Mouse (Mus musculus) ES-Bruce4 (cell line): ENCODE data around the gene Hic2. TPM values are rescaled to one million over a fixed set of nuclear protein-coding genes. Genes with fewer than 3 reads are reported as not detected.
A peak's percentile ranks its signal among the peaks of the same experiment; 100 is the strongest.

Experiments
- H3K27ac ChIP-seq: 2 replicates; pipeline ENCODE4 v1.5.1; 2012; ENCODE audit warnings: low read length, inconsistent platforms; ENCODE audit not compliant: insufficient read depth
- H3K27me3 ChIP-seq: 2 replicates; pipeline ENCODE4 v1.6.1; 2012; ENCODE audit warnings: mild to moderate bottlenecking, low read length, inconsistent platforms; ENCODE audit not compliant: control insufficient read depth, poor library complexity, insufficient read depth, severe bottlenecking
- H3K36me3 ChIP-seq: 2 replicates; pipeline ENCODE4 v1.6.1; 2012; ENCODE audit warnings: inconsistent platforms, mild to moderate bottlenecking, low read length, moderate library complexity; ENCODE audit not compliant: control insufficient read depth, poor library complexity, insufficient read depth, severe bottlenecking
- H3K4me1 ChIP-seq: one replicate; pipeline ENCODE4 v1.8.1; 2011; ENCODE audit warnings: low read length; ENCODE audit not compliant: control insufficient read depth, insufficient read depth
- H3K4me3 ChIP-seq: 2 replicates; pipeline ENCODE4 v1.5.1; 2011; ENCODE audit warnings: low read depth, mild to moderate bottlenecking, low read length
- H3K9ac ChIP-seq: 2 replicates; pipeline ENCODE4 v1.6.1; 2012; ENCODE audit warnings: low read depth, mild to moderate bottlenecking, inconsistent platforms; ENCODE audit not compliant: poor library complexity, severe bottlenecking
- H3K9me3 ChIP-seq: replicated peaks from 2 replicates; pipeline ENCODE4 v1.6.1; 2012; ENCODE audit warnings: mild to moderate bottlenecking, low read length, inconsistent platforms; ENCODE audit not compliant: control insufficient read depth, poor library complexity, insufficient read depth, severe bottlenecking
- CTCF ChIP-seq: IDR thresholded peaks from one replicate; pipeline ENCODE4 v1.8.1; 2011; ENCODE audit warnings: low read depth, low read length
- EP300 ChIP-seq: IDR thresholded peaks from 2 replicates; pipeline ENCODE4 v1.6.1; 2011; ENCODE audit warnings: low read depth, low read length; ENCODE audit not compliant: insufficient read depth
- POLR2A ChIP-seq: IDR thresholded peaks from one replicate; pipeline ENCODE4 v1.8.1; 2011; ENCODE audit warnings: low read length; ENCODE audit not compliant: insufficient read depth
- polyA plus RNA-seq: library from polyadenylated mRNA; stranded (reverse); fragments of >200 nt; gene quantifications from 2 replicates; pipeline ENCODE4 v1.2.4, GENCODE M21; 2011; ENCODE audit warnings: low read depth; ENCODE audit not compliant: missing spikeins, insufficient read depth, insufficient read length

The Hic2 gene
- polyA plus RNA-seq, 1 experiment = 40.9 TPM

GRCm38 (mm10) chr16:17254005-17254597 is 20.7 kb downstream of the Hic2 start:
- TF ChIP-seq EP300 (no peak; the same call in 1 of the 2 replicates), CTCF (no peak), POLR2A (no peak)
- peak overlapping the region; percentile 15 for H3K4me3 ChIP-seq

GRCm38 (mm10) chr16:17255270-17255669 is 21.9 kb downstream of the Hic2 start:
- TF ChIP-seq CTCF = no peak
- TF ChIP-seq POLR2A = no peak
- no peak for TF ChIP-seq EP300
- no peaks in the 10 kb centered on the region for H3K9me3 ChIP-seq
- H3K4me3 ChIP-seq = no peak overlapping the region
- peaks cover 16% of the 10 kb centered on the region for H3K36me3 ChIP-seq
- H3K9ac ChIP-seq = no peak overlapping the region
- H3K4me1 ChIP-seq = peaks cover 8% of the 10 kb centered on the region
- no peaks in the 10 kb centered on the region for H3K27me3 ChIP-seq
- no peak overlapping the region for H3K27ac ChIP-seq

More at GRCm38 (mm10) chr16:17254005-17254597, 20.7 kb downstream of the Hic2 start:
- peaks cover 16% of the 10 kb centered on the region for H3K36me3 ChIP-seq
- no peak overlapping the region for H3K9ac ChIP-seq
- H3K27ac ChIP-seq = peak overlapping the region; percentile 79
- H3K4me1 ChIP-seq = peaks cover 11% of the 10 kb centered on the region
- H3K9me3 ChIP-seq = no peaks in the 10 kb centered on the region
- H3K27me3 ChIP-seq = no peaks in the 10 kb centered on the region

- peaks cover 16% of the 10 kb centered on the region for H3K36me3 ChIP-seq
- no peak overlapping the region for H3K9ac ChIP-seq
- no peaks in the 10 kb centered on the region for H3K9me3 ChIP-seq
- H3K27me3 ChIP-seq = no peaks in the 10 kb centered on the region
- peaks cover 6% of the 10 kb centered on the region for H3K4me1 ChIP-seq
- H3K27ac ChIP-seq = no peak overlapping the region
- TF ChIP-seq CTCF (no peak), POLR2A (no peak), EP300 (no peak)
- H3K4me3 ChIP-seq = no peak overlapping the region
These were observed 24.0 kb downstream of the Hic2 start for GRCm38 (mm10) chr16:17257359-17257821.

- Histone ChIP-seq H3K9ac (no peak overlapping the region), H3K36me3 (peaks cover 16% of the 10 kb centered on the region), H3K27ac (no peak overlapping the region), H3K4me1 (peaks cover 4% of the 10 kb centered on the region), H3K4me3 (peak overlapping the region; percentile 9; the same call in 1 of the 2 replicates), H3K9me3 (no peaks in the 10 kb centered on the region), H3K27me3 (no peaks in the 10 kb centered on the region)
- TF ChIP-seq EP300 (no peak), CTCF (no peak), POLR2A (no peak)
These were observed 25.5 kb downstream of the Hic2 start for GRCm38 (mm10) chr16:17258917-17259316.

GRCm38 (mm10) chr16:17261341-17261740 is 28.0 kb downstream of the Hic2 start:
- Histone ChIP-seq H3K36me3 (peaks cover 16% of the 10 kb centered on the region), H3K27ac (no peak overlapping the region), H3K4me3 (no peak overlapping the region), H3K27me3 (no peaks in the 10 kb centered on the region), H3K4me1 (peaks cover 4% of the 10 kb centered on the region), H3K9ac (no peak overlapping the region), H3K9me3 (no peaks in the 10 kb centered on the region)
- TF ChIP-seq CTCF = no peak

- Histone ChIP-seq H3K4me3 (no peak overlapping the region), H3K27me3 (no peaks in the 10 kb centered on the region), H3K9me3 (no peaks in the 10 kb centered on the region), H3K27ac (no peak overlapping the region), H3K9ac (no peak overlapping the region), H3K36me3 (no peaks in the 10 kb centered on the region), H3K4me1 (no peaks in the 10 kb centered on the region)
- no peak for TF ChIP-seq POLR2A
- no peak for TF ChIP-seq CTCF
- TF ChIP-seq EP300 = no peak
These were observed 32.7 kb downstream of the Hic2 start for GRCm38 (mm10) chr16:17266113-17266512.
